Mouse (Mus musculus) mature B cell (primary cell): ENCODE measurements around the gene Kif20b.

Experiments
- in situ Hi-C: fragments of 300-500 bp; cut with MboI; formaldehyde crosslinking; loops from 2 replicates; pipeline ENCODE4 v1.14.3; 2019

Kif20b gene

DNA sequence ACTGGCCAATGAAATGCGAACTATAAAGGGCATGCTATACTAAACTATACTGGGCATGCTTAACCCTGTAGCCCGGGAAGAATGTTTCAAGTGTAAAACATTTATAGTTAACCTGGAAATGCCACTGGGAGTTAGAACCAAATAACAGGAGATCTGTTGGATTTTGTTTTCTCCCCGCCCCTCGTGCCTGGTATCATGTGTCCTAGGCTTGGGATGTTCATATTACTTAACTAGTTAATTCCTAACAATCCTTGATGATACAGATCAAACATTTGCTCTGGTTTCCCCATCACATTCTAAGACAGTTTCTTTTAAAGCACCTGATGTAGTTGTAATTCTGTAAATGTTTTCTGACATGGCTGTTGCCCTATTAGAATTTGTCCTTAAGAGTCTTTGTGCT lies 2.1 kb upstream of the Kif20b start:
- in situ Hi-C loops: no loop called here

DNA sequence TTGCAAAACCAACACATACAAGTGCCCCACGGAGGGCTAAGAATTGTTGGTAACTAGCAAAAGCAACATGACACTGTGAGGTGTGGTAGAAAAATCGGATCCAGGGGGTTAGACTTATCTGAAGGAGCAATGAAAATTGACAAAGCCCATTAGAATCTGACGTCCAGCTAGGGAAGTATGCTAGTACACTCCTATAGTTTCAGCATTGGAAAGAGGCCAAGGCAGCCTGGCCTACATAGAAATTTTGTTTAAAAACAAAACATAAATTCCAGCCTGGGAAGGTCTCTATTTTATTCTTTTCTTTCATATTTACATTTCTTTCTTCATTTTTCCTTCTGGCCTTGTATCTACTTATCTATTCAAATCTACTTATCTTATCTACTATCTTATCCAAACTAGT lies 1.6 kb upstream of the Kif20b start:
- in situ Hi-C loops: no loop called here

DNA sequence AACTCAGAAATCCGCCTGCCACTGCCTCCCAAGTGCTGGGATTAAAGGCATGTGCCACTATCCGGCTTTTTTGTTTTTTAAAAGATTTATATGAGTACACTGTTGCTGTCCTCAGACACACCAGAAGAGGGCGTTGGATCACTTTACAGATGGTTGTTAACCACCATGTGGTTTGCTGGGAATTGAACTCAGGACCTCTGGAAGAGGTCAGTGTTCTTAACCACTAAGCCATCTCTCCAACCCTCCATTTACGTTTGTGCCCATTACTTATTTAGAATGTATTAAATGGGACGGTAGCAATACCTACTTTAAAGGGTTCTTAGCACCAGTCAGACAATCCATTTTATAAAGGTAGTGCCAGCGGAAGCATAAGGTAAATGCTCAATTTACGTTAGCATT lies 909 bp upstream of the Kif20b start:
- in situ Hi-C loops: no loop called here

DNA sequence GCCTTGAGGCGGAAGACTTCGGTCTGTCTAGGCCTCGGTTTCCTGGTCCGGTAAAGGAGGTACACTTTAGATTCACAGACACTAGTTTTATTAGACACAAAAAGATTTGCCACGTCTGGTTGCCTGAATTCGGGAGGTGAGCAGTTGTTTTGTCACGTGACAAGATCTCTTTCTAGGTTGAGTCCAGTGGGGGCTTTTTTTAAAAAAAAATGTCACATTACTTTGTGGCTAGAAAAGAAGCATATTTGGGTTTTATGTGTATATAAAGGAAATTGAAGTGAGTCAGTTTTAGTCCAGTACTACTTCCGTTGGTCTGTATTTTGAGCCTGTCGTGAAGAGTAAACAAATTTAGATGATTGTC lies 422 bp downstream of the Kif20b start:
- in situ Hi-C loops: no loop called here

DNA sequence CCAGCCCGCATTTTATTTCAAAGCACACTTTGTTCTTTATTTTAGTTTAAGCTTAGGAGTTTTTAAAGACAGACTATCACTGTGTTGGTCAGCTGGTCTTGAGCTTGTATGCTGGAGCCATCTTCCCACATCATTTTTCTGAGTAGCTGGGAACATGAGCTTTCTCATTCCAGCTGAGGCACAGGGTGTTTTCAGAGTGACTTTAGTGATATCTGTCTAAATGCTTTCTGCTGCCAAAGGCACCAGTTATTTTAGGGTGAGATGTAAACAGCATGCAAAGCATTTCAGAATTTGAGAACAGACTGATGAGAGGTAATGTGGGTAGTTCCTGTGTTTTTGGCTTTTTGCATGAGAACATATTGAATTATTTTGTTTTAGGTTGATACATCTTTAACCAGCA lies 25.0 kb downstream of the Kif20b start:
- in situ Hi-C loops: no loop called here

DNA sequence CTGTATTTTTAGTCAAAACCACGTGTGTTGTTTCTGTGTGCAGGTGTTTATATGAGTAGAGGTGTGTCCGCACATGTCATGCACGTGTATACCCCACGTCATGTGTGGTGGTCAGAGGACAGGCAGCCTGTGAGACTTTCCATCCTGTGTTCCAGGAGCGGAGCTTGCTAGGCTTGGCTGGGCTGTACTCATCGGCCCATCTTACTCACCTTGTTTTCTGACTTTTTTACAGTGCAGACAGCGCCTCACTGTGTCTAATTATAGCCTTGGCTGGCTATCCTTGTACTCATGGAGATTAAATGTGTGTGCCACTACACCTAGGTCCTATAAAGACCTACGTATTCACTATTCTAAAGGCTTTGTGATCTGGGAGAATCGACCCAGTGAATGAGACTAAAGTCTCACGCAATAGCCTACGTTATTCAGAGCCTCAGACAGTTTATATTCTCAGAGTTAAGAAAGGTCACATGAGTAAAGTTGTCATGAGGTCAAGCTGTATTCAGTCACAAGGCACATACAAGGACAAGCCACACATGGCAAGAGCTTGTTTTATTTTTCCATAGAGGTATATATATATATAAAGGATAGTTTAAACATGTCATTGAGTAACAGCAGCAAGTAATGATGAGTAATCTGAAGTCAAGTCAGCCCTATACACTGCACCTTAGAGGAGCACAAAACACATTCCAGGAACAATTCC lies 31.8 kb downstream of the Kif20b start:
- in situ Hi-C loops: no loop called here

DNA sequence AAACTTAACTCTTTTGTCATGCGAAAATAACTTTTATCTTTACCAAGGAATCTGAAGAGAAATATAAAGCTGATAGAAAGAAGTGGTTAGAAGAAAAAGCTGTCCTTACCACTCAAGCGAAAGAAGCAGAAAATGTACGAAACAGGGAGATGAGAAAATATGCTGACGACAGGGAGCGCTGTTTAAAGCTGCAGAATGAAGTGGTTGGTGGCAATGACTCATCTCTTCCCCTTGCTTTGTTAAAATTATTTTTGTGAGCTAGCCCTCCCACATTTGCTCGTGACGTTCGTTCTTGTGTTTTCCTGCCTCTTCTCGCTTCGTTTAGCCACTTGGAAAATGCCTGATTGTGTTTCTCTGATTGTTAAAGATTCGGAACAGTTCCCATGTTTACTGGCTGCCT lies 37.2 kb downstream of the Kif20b start:
- in situ Hi-C loops: no loop called here

DNA sequence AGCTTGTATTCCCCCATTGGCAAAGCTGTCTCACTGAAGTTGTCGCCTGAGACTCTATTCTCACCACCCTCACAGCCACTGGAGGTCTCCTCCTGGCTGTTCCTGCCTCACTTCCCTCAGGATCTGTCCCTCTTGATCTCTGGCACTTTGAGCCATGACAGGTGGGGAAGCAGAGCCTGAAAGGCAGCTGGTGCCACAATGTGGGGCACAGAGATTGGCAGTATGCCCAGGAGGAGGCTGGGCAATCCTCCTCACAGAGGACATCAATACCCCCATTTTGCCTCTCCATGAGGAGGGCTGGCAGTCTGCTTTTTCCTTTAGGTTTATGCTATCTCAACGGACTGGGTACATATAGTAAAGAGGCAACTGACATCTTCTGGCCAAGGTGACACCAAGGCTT lies 62.6 kb downstream of the Kif20b start:
- in situ Hi-C loops: no loop called here

DNA sequence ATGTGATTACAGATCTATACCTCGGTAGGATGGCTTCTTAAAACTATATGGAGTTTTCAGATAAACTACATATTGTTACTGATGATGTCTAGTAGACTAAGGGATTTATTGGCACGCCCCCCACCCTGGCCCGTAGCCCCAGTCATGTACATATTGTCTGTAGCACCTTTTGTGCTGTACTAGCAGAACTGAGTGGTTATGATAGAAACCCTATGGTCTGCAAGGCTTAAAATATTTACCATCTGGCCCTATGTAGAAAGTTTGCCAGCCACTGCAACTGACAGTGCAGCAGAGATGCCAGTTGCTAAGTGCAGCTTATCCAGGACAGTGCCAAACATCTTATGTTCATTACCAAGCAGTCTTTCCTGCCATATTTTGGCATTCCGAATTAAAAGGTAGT lies 68.3 kb downstream of the Kif20b start:
- in situ Hi-C loops: no loop called here

DNA sequence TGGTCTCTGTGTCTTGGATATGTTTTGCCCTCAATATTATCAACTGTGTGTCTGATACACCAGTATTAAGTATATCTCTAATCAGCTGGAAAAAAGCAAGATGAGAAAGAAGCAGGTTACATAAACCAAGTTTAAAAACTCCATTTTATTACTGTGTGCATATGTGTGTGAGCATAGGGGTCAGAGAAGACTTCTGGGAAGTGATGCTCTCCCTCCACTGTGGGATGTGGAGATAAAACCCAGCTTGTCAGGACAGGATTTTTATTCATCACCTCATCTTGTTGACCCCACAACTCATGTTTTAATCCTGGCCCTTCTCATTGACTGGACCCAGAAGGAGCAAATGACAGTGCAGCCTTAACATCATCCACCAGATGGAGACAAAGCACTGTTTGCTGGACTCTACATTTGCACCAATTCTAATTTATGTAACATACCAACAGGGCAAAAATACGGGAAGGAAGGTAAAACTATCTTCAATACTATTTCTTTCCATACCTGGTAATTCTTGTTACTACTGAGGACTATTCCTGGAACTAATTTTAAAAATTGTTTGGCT lies 70.9 kb downstream of the Kif20b start:
- in situ Hi-C loops: no loop called here

DNA sequence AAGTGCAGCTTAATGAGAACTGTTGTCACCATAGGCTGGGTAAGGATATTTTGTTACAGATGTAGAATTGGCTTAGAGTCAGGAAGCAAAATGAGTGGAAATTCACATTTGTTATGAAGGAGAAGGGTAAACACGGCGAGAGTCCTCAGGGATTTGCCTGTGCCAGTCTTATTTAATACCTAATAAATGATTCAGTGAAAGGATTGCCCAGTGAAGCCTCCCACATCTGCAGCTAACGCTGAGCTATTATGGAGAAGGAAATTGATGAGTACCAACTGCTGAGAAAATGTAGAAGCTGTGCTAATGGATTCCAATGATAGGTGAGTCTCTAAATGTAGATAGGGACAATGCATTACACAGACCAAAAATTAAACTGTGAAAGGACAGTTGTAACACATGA lies 92.9 kb downstream of the Kif20b start:
- in situ Hi-C loops: no loop called here

DNA sequence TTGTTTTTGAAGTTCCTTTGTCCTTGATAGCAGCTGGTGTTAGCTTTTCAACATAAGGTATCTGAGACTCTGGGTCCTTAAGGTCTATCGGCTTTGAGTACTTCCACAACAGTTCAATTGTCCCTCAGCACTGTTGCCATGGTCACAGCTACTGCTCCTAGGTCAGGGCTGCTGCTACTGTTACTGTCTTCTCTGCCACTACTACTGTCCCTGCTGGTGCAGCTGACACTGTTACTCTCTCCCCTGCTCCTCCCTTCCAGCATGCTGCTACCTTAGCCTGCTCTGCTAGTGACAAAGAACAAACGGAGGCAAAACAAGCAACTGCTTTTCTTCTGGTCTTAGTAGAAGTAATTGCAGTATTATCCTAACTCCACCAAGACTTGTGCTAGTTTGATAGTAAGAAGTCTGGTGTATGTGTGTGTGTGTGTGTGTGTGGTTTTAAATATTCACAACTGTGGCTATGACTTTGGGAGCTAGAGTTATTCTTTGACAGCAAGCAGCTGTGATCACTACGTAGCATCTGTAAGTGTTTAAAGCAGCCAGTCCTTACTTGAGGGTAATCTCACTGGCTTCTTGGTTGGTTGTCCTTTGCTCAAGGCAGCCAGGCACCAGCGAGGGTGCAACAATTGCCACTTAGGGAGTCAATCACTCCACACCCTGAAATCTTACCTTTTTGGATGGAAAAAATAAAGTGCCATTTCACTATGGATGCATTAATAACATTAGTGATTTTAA lies 95.5 kb downstream of the Kif20b start:
- in situ Hi-C loops: no loop called here

DNA sequence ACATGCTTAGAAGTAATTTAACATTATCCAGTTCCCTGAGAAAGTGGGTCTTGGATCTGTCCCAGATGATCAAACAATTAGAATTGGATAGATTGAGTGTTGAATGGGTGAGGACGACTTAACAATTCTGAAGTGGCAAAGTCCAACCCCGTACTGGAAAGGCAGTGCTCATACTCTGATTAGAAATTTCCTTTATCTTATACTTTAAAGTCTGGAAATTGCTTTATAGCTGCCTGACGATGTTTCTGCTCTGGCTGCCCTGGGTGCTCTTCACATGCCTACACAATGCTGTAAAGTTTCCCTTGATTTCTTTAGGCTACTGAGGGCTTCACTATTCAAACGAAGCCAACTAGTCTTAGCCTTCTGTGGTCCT lies 96.0 kb downstream of the Kif20b start:
- in situ Hi-C loops: no loop called here
